Mouse (Mus musculus) intestine, embryonic 16.5 days (tissue): ENCODE data around the gene Xcr1. TPM values are rescaled to one million over a fixed set of nuclear protein-coding genes. Genes with fewer than 3 reads are reported as not detected.

ENCODE experiments used
- ATAC-seq: fragments of 200-750 bp; cut with Nextera tagmentation; 2 replicates; pipeline ENCODE4 v1.8.0; 2017; ENCODE audit warnings: moderate TSS enrichment, moderate library complexity
- H3K27ac ChIP-seq: fragments of 300-500 bp; sonication (generic); 2 replicates; pipeline ENCODE4 v1.5.1; 2014; ENCODE audit warnings: mild to moderate bottlenecking, low read length
- H3K27me3 ChIP-seq: fragments of 300-500 bp; sonication (generic); replicated peaks from 2 replicates; pipeline ENCODE4 v1.6.1; 2014; ENCODE audit warnings: low read length, control low read depth, mixed read lengths; ENCODE audit not compliant: control insufficient read depth, insufficient read depth
- H3K36me3 ChIP-seq: fragments of 300-500 bp; sonication (generic); 2 replicates; pipeline ENCODE4 v1.6.1; 2014; ENCODE audit warnings: low read length, control low read depth; ENCODE audit not compliant: control insufficient read depth, insufficient read depth
- H3K4me1 ChIP-seq: fragments of 300-500 bp; sonication (generic); 2 replicates; pipeline ENCODE4 v1.6.1; 2014; ENCODE audit warnings: low read length, control low read depth, mixed read lengths; ENCODE audit not compliant: control insufficient read depth, insufficient read depth
- H3K4me2 ChIP-seq: fragments of 300-500 bp; sonication (generic); 2 replicates; pipeline ENCODE4 v1.6.1; 2014; ENCODE audit warnings: low read depth, low read length, control low read depth
- H3K4me3 ChIP-seq: fragments of 300-500 bp; sonication (generic); 2 replicates; pipeline ENCODE4 v1.5.1; 2014; ENCODE audit warnings: mild to moderate bottlenecking, low read length
- H3K9ac ChIP-seq: fragments of 300-500 bp; sonication (generic); 2 replicates; pipeline ENCODE4 v1.6.1; 2014; ENCODE audit warnings: low read depth, low read length
- H3K9me3 ChIP-seq: fragments of 300-500 bp; sonication (generic); 2 replicates; pipeline ENCODE4 v1.6.1; 2016; ENCODE audit warnings: low read length, control low read depth; ENCODE audit not compliant: control insufficient read depth
- WGBS: fragments of 180-500 bp; shearing (Covaris S2); extraction: QIAGEN DNeasy Blood & Tissue Kit; methylation state at CpG from one replicate; pipeline ENCODE4 v1.1.7; 2014; 5-methylcytosine and 5-hydroxymethylcytosine counted together
- polyA plus RNA-seq: library from polyadenylated mRNA; unstranded; fragments of >200 nt; fragmentation: Nextera tagmentation; extraction: Ambion mirVana; gene quantifications from 2 replicates; pipeline ENCODE4 v1.2.1, GENCODE M21; 2015

Gene Xcr1
- polyA plus RNA-seq, 1 experiment from 2014 or later = 0.02 TPM

DNA sequence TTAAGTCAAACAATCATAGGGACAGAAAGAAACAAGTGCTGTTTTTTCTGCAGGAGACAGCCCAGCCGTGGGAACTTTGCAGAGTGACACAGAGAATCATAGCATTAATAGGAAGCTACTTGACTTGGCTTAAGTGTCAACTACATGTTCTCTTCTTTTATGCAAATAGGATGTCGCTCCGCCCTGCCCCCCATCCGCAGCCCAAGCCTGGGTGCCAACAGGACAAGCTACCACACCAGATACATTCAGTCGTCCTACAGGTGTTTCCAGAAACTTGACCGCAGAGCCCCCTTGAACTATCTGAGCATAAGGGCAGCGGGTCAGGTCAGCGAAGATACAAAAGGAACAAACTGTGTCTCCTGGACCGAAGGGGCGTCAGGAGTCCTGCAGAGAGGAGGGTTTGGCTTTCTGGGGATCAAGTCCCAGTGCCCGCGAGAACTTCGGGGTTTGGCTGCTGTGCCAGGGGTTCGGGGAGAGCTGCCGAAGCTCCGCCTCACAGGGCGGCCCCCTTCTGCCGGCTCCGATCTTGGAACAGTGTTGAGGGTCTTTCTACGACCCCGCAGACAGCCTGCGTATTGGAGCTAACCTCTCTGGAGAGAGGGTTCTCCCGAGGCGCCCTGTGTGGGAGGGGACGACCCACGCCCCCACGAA is 10.6 kb downstream of the Xcr1 start:
- peak overlapping the region; percentile 64 for H3K4me2 ChIP-seq
- no peak; the same call in none of the 2 replicates for ATAC-seq
- peak overlapping the region; percentile 93 for H3K27ac ChIP-seq
- peak overlapping the region; percentile 85 for H3K9ac ChIP-seq
- peaks cover 11% of the 10 kb centered on the region for H3K4me1 ChIP-seq
- no peaks in the 10 kb centered on the region for H3K27me3 ChIP-seq
- peak overlapping the region; percentile 83 for H3K4me3 ChIP-seq
- under 1% methylated on average over 27 of the region's 27 CpGs for WGBS
- H3K9me3 ChIP-seq = no peaks in the 10 kb centered on the region
- no peaks in the 10 kb centered on the region for H3K36me3 ChIP-seq

DNA sequence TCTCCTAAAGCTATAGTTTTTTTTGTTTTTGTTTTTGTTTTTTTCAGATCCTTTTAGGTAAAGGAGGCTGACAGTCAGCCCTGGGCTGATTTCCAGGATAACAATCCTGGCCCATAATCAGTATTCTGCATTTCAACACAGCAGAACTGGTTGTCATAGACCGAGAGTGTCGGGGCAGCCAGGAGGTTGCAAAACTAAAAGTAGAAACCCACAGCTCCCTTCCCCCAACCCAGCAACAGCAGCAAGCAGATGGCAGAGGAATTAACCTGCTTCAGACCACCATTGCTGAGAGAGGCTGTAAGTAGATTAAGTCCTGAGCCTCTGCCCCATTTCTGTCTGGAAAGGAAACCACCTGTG is 11.1 kb downstream of the Xcr1 start:
- Histone ChIP-seq H3K9ac (peak overlapping the region; percentile 85), H3K27ac (peak overlapping the region; percentile 93), H3K4me3 (peak overlapping the region; percentile 83), H3K4me2 (peak overlapping the region; percentile 64), H3K4me1 (peaks cover 13% of the 10 kb centered on the region), H3K36me3 (no peaks in the 10 kb centered on the region), H3K9me3 (no peaks in the 10 kb centered on the region), H3K27me3 (no peaks in the 10 kb centered on the region)
- ATAC-seq = peak; percentile 1
- WGBS = 7% methylated on average over 2 of the region's 2 CpGs

DNA sequence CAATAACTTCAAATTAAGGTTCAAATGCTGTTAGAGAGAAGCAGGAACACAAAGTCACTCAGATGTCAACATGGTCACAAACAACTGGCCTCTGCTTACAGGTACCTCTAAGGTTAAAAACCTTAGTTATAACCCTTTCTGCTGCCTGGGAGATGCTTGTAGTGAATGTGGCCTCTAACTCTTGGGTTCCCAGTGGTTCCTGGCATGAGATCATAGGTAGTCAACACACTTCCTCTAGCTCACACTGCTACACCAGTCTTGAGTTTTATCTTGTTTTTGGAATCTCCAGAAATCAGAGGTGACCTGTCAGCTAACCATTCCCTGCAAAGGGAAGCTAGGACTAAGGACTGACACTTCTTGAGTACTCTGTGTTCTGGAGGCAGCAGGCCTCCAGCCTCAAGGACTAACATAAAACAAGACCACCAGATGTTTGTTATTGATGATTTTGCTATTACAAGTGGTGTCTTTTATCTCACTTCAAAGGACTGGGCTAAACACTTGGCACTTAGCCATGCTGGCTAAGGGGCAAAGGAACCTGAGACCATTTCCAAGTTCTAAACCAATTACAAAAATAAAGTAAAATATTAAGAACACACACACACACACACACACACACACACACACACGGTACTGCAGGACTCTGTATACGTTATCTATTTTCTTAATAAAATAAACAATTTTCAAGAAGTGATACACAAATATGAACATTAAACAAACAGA is 11.7 kb downstream of the Xcr1 start:
- Histone ChIP-seq H3K9me3 (no peaks in the 10 kb centered on the region), H3K27ac (no peak overlapping the region), H3K4me1 (peaks cover 13% of the 10 kb centered on the region), H3K4me3 (no peak overlapping the region), H3K27me3 (no peaks in the 10 kb centered on the region), H3K36me3 (no peaks in the 10 kb centered on the region), H3K4me2 (peak overlapping the region; percentile 64; the same call in 1 of the 2 replicates), H3K9ac (no peak overlapping the region)
- no peak for ATAC-seq
- WGBS = 51% methylated on average over 2 of the region's 2 CpGs

DNA sequence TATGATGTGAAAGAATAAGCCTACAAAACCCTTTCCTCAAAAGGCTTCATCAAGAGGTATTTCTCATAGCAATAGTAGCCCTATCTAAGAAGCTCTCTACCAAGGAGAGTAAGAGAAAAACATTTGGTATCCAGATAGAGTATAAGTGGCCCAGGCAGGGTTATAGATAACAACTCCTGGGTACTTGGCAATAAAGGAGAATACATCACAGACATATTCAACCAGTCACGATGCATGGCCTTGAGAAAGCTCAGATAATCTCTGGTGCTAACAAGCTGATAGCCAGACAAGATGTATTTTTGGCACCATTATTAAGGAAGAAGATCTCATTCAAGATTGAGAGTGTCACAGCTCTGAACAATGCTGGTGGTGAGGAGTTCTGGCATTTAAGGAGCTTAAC is 15.3 kb downstream of the Xcr1 start:
- no peaks in the 10 kb centered on the region for H3K27me3 ChIP-seq
- no peaks in the 10 kb centered on the region for H3K9me3 ChIP-seq
- ATAC-seq = no peak
- no peak overlapping the region for H3K4me2 ChIP-seq
- no peak overlapping the region for H3K27ac ChIP-seq
- H3K9ac ChIP-seq = no peak overlapping the region
- H3K36me3 ChIP-seq = no peaks in the 10 kb centered on the region
- 75% methylated on average over 1 of the region's 1 CpGs for WGBS
- H3K4me1 ChIP-seq = peaks cover 11% of the 10 kb centered on the region
- H3K4me3 ChIP-seq = no peak overlapping the region

DNA sequence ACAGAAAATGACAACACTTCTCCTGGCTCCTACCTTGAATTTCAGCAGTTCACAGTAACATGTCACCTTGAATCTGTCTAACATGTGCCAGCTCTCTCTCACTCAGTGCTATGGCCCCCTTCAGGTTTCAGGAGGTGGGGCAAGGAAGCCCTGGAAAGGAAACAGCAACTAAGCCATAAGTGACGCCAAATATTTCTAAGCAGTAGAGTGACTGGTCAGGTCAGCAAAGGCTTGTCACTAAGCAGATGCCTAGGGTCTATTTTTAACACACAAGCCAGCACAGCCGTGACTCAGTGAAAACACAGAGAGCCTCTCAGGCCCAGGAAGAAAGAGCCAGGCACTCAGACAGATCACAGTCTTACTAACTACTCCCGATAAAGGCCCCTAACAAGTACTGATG is 16.7 kb downstream of the Xcr1 start:
- Histone ChIP-seq H3K27ac (0 out of 2 replicates have a peak overlapping the region, but pooled peaks have one; percentile 7), H3K27me3 (no peaks in the 10 kb centered on the region), H3K9ac (no peak overlapping the region), H3K4me2 (no peak overlapping the region), H3K4me1 (peaks cover 4% of the 10 kb centered on the region; the same call in 1 of the 2 replicates), H3K36me3 (no peaks in the 10 kb centered on the region; the same call in 1 of the 2 replicates), H3K9me3 (no peaks in the 10 kb centered on the region), H3K4me3 (no peak overlapping the region)
- 55% methylated on average over 3 of the region's 3 CpGs for WGBS
- ATAC-seq = peak; percentile 38

DNA sequence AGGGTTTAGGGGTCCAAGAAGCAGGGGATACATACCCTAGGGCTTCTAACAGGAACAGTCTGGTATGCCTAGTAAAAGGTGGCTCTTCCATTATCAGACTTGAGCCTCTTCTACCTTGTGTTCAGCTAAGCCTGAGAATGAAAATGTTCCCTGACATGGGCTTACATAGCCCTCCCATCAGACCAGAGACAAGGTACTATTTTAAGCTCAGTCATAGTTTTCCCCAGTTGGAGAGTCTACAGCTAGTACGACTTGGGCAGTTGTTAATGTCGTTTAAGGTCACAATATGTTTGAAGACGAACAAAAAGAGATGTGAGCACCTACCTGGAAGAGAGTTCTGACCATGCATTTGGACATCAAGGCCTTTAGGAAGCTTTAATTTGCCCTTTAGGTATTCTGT is 17.4 kb downstream of the Xcr1 start:
- no peak overlapping the region for H3K4me2 ChIP-seq
- H3K27ac ChIP-seq = no peak overlapping the region
- WGBS = 84% methylated on average over 3 of the region's 3 CpGs
- peaks cover 3% of the 10 kb centered on the region; the same call in 1 of the 2 replicates for H3K4me1 ChIP-seq
- no peaks in the 10 kb centered on the region; the same call in none of the 2 replicates for H3K36me3 ChIP-seq
- H3K9me3 ChIP-seq = no peaks in the 10 kb centered on the region
- no peaks in the 10 kb centered on the region for H3K27me3 ChIP-seq
- H3K9ac ChIP-seq = no peak overlapping the region
- no peak for ATAC-seq
- H3K4me3 ChIP-seq = no peak overlapping the region

DNA sequence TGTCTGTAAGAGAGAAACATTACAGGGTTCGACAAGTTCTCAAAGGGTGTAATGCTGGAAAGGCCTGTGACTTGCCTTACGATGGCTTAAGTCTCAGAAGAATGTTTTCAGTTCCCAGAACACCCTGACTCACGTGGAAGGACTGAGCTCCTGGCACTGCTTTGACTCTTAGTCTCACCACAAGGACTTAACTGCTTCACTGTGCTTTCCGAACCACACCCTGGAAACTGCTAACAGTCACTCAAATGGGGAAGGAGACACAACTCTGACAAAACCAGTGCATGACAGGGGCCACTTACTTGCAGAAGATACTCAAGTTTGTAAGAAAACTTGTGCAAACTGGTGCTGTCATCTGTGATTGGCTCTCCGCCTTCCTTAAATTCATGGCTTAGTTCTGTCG is 21.6 kb downstream of the Xcr1 start:
- Histone ChIP-seq H3K36me3 (no peaks in the 10 kb centered on the region; the same call in none of the 2 replicates), H3K4me2 (no peak overlapping the region), H3K4me3 (no peak overlapping the region), H3K9ac (no peak overlapping the region), H3K9me3 (no peaks in the 10 kb centered on the region), H3K27ac (no peak overlapping the region), H3K4me1 (no peaks in the 10 kb centered on the region), H3K27me3 (no peaks in the 10 kb centered on the region)
- WGBS = 89% methylated on average over 6 of the region's 6 CpGs
- no peak for ATAC-seq

DNA sequence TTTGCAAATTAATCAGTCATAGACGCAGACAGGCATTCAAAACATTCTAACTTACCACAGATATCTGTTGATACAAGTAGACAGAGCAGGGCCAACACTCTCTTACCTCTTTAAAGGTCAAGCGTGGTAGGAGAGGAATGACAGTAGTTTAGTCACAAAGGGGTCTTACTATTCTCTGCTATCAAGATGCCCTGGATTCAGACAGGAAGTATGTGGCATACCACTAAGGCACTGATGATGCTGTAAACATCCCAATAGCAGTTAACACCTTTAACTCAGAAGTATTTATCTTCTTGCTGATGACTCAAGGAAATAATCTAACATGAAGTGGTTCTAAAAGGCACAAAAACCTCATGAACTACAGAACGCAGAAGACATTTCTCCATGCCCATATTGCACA is 26.0 kb downstream of the Xcr1 start:
- no peak for ATAC-seq
- Histone ChIP-seq H3K4me1 (no peaks in the 10 kb centered on the region), H3K36me3 (peaks cover 3% of the 10 kb centered on the region), H3K9ac (no peak overlapping the region), H3K27ac (no peak overlapping the region), H3K4me3 (no peak overlapping the region), H3K27me3 (no peaks in the 10 kb centered on the region), H3K4me2 (no peak overlapping the region), H3K9me3 (no peaks in the 10 kb centered on the region)
- WGBS = 90% methylated on average over 3 of the region's 3 CpGs

DNA sequence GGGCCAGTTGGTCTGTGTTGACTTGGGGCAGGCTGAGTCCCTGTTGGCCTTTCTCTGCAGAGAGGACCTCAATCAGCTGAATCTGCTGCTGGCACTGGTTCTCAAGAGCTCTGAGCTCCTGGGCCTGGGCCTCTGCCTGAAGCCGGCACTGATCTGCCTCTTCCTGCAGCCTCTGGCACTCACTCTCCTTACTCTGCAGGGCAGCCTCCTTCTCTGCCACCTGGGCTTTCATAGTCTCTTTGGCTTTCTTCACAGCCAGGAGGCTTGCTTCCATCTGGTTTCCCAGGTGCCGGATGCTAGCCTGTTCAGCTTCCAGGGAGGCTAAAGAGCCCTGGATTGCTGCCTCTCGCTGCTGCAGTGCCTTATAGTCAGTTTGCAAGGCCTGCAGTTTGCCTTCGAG is 32.9 kb downstream of the Xcr1 start:
- WGBS = 90% methylated on average over 4 of the region's 4 CpGs
- Histone ChIP-seq H3K27ac (no peak overlapping the region), H3K27me3 (no peaks in the 10 kb centered on the region), H3K9me3 (no peaks in the 10 kb centered on the region), H3K4me1 (no peaks in the 10 kb centered on the region), H3K36me3 (peaks cover 8% of the 10 kb centered on the region; the same call in 1 of the 2 replicates), H3K4me2 (no peak overlapping the region), H3K9ac (no peak overlapping the region), H3K4me3 (no peak overlapping the region)
- no peak for ATAC-seq
